Mouse (Mus musculus) forebrain, embryonic 11.5 days (tissue): ENCODE results near the gene Rnf26. TPM values are rescaled to one million over a fixed set of nuclear protein-coding genes. Genes with fewer than 3 reads are reported as not detected.
A peak's percentile ranks its signal among the peaks of the same experiment; 100 is the strongest.

Experiments used
- ATAC-seq: fragments of 200-750 bp; cut with Nextera tagmentation; replicated peaks from 2 replicates; pipeline ENCODE4 v1.8.0; 2017; ENCODE audit warnings: moderate TSS enrichment; ENCODE audit not compliant: low FRiP score
- DNase-seq: peaks from one replicate; pipeline ENCODE4 v3.0.0-alpha.2; 2017; ENCODE audit warnings: low spot score
- H3K27ac ChIP-seq: fragments of 300-500 bp; sonication (generic); 2 replicates; pipeline ENCODE4 v1.5.1; 2014; ENCODE audit warnings: low read depth, low read length
- H3K27me3 ChIP-seq: fragments of 300-500 bp; sonication (generic); 2 replicates; pipeline ENCODE4 v1.6.1; 2014; ENCODE audit warnings: mild to moderate bottlenecking, low read length, mixed read lengths; ENCODE audit not compliant: control insufficient read depth, insufficient read depth
- H3K36me3 ChIP-seq: fragments of 300-500 bp; sonication (generic); 2 replicates; pipeline ENCODE4 v1.6.1; 2014; ENCODE audit warnings: mild to moderate bottlenecking, low read length, moderate library complexity, mixed read lengths; ENCODE audit not compliant: control insufficient read depth, insufficient read depth
- H3K4me1 ChIP-seq: fragments of 300-500 bp; sonication (generic); replicated peaks from 2 replicates; pipeline ENCODE4 v1.6.1; 2014; ENCODE audit warnings: low read length, mixed read lengths; ENCODE audit not compliant: control insufficient read depth, insufficient read depth
- H3K4me2 ChIP-seq: fragments of 300-500 bp; sonication (generic); 2 replicates; pipeline ENCODE4 v1.6.1; 2014; ENCODE audit warnings: low read depth, mild to moderate bottlenecking, low read length, moderate library complexity, mixed read lengths; ENCODE audit not compliant: severe bottlenecking
- H3K4me3 ChIP-seq: fragments of 300-500 bp; sonication (generic); 2 replicates; pipeline ENCODE4 v1.5.1; 2014; ENCODE audit warnings: low read depth, low read length
- H3K9ac ChIP-seq: fragments of 300-500 bp; sonication (generic); 2 replicates; pipeline ENCODE4 v1.6.1; 2014; ENCODE audit warnings: low read length
- H3K9me3 ChIP-seq: fragments of 300-500 bp; sonication (generic); 2 replicates; pipeline ENCODE4 v1.6.1; 2016; ENCODE audit warnings: low read length, mixed read lengths; ENCODE audit not compliant: control insufficient read depth
- WGBS: fragments of 180-500 bp; shearing (Covaris S2); extraction: QIAGEN DNeasy Blood & Tissue Kit; methylation state at CpG from one replicate; pipeline ENCODE4 v1.1.7; 2014; 5-methylcytosine and 5-hydroxymethylcytosine counted together
- polyA plus RNA-seq: library from polyadenylated mRNA; unstranded; fragments of >200 nt; fragmentation: Nextera tagmentation; extraction: Ambion mirVana; gene quantifications from 2 replicates; pipeline ENCODE4 v1.2.1, GENCODE M21; 2014

Gene Rnf26
- polyA plus RNA-seq, 1 experiment from 2014 or later, result 82.3 TPM

- Histone ChIP-seq H3K4me1 (peaks cover 13% of the 10 kb centered on the region), H3K27ac (no peak overlapping the region), H3K27me3 (no peaks in the 10 kb centered on the region), H3K9me3 (no peaks in the 10 kb centered on the region), H3K36me3 (no peaks in the 10 kb centered on the region), H3K4me2 (no peak overlapping the region), H3K4me3 (no peak overlapping the region), H3K9ac (no peak overlapping the region)
- ATAC-seq (no peak), DNase-seq (no peak)
- whole genome bisulfite sequencing, result 79% methylated on average over 11 of the region's 11 CpGs
Observed at GRCm38 (mm10) chr9:44077266-44077910, 35.9 kb downstream of the Rnf26 start.

GRCm38 (mm10) chr9:44076764-44077120, 36.6 kb downstream of the Rnf26 start:
- ATAC-seq, result no peak
- no peaks in the 10 kb centered on the region for H3K36me3 ChIP-seq
- no peak overlapping the region for H3K9ac ChIP-seq
- DNase-seq, result no peak
- H3K4me3 ChIP-seq, result no peak overlapping the region
- H3K27me3 ChIP-seq, result no peaks in the 10 kb centered on the region
- WGBS, result 9% methylated on average over 5 of the region's 5 CpGs
- no peak overlapping the region for H3K4me2 ChIP-seq
- H3K9me3 ChIP-seq, result no peaks in the 10 kb centered on the region
- H3K4me1 ChIP-seq, result peaks cover 19% of the 10 kb centered on the region
- no peak overlapping the region for H3K27ac ChIP-seq

GRCm38 (mm10) chr9:44075996-44076763, 37.1 kb downstream of the Rnf26 start:
- peaks cover 23% of the 10 kb centered on the region for H3K4me1 ChIP-seq
- no peak overlapping the region for H3K27ac ChIP-seq
- H3K4me2 ChIP-seq, result no peak overlapping the region
- H3K4me3 ChIP-seq, result no peak overlapping the region
- no peak for ATAC-seq
- DNase-seq, result no peak
- H3K27me3 ChIP-seq, result no peaks in the 10 kb centered on the region
- H3K9ac ChIP-seq, result no peak overlapping the region
- 62% methylated on average over 16 of the region's 16 CpGs for WGBS
- H3K9me3 ChIP-seq, result no peaks in the 10 kb centered on the region
- no peaks in the 10 kb centered on the region for H3K36me3 ChIP-seq

- ATAC-seq, result no peak
- peaks cover 23% of the 10 kb centered on the region for H3K4me1 ChIP-seq
- DNase-seq, result no peak
- H3K4me3 ChIP-seq, result no peak overlapping the region
- H3K27me3 ChIP-seq, result no peaks in the 10 kb centered on the region; the same call in 1 of the 2 replicates
- H3K4me2 ChIP-seq, result no peak overlapping the region
- no peaks in the 10 kb centered on the region for H3K36me3 ChIP-seq
- no peak overlapping the region for H3K27ac ChIP-seq
- no peaks in the 10 kb centered on the region for H3K9me3 ChIP-seq
- no peak overlapping the region for H3K9ac ChIP-seq
- WGBS, result 70% methylated on average over 24 of the region's 24 CpGs
Observed at GRCm38 (mm10) chr9:44075276-44075995, 37.9 kb downstream of the Rnf26 start.

- peaks cover 23% of the 10 kb centered on the region for H3K4me1 ChIP-seq
- H3K9me3 ChIP-seq, result no peaks in the 10 kb centered on the region
- no peak for ATAC-seq
- no peak overlapping the region for H3K4me2 ChIP-seq
- H3K4me3 ChIP-seq, result no peak overlapping the region
- H3K27ac ChIP-seq, result no peak overlapping the region
- H3K9ac ChIP-seq, result no peak overlapping the region
- no peaks in the 10 kb centered on the region; the same call in 1 of the 2 replicates for H3K27me3 ChIP-seq
- DNase-seq, result no peak
- H3K36me3 ChIP-seq, result no peaks in the 10 kb centered on the region
- WGBS, result 62% methylated on average over 9 of the region's 9 CpGs
Observed at GRCm38 (mm10) chr9:44074395-44075275, 38.7 kb downstream of the Rnf26 start.

GRCm38 (mm10) chr9:44073115-44073514, 40.2 kb downstream of the Rnf26 start:
- 49% methylated on average over 5 of the region's 5 CpGs for WGBS
- DNase-seq (no peak), ATAC-seq (no peak)
- H3K36me3 ChIP-seq, result no peaks in the 10 kb centered on the region
- H3K27ac ChIP-seq, result peak overlapping the region; percentile 53; the same call in 1 of the 2 replicates
- peak overlapping the region; percentile 35 for H3K4me2 ChIP-seq
- H3K27me3 ChIP-seq, result no peaks in the 10 kb centered on the region; the same call in 1 of the 2 replicates
- no peak overlapping the region for H3K4me3 ChIP-seq
- H3K9ac ChIP-seq, result no peak overlapping the region; the same call in 1 of the 2 replicates
- H3K9me3 ChIP-seq, result no peaks in the 10 kb centered on the region
- peaks cover 21% of the 10 kb centered on the region for H3K4me1 ChIP-seq

- DNase-seq (no peak), ATAC-seq (peak; percentile 71)
- Histone ChIP-seq H3K9ac (peak overlapping the region; percentile 41; the same call in 1 of the 2 replicates), H3K9me3 (no peaks in the 10 kb centered on the region), H3K4me3 (no peak overlapping the region), H3K4me1 (peaks cover 22% of the 10 kb centered on the region), H3K27ac (peak overlapping the region; percentile 80), H3K36me3 (no peaks in the 10 kb centered on the region), H3K27me3 (no peaks in the 10 kb centered on the region; the same call in 1 of the 2 replicates), H3K4me2 (peak overlapping the region; percentile 35; the same call in 1 of the 2 replicates)
- 20% methylated on average over 4 of the region's 4 CpGs for WGBS
Observed at GRCm38 (mm10) chr9:44072599-44072915, 40.8 kb downstream of the Rnf26 start.
